Mouse (Mus musculus) neural tube, embryonic 14.5 days (tissue): ENCODE measurements around the gene Acads. TPM values are rescaled to one million over a fixed set of nuclear protein-coding genes. Genes with fewer than 3 reads are reported as not detected.
"Not testable (repeated sequence)": the region's sequence is repeated elsewhere in the genome, so short reads cannot be mapped to it uniquely, and the experiment has no call there.

ENCODE experiments used
- ATAC-seq: fragments of 200-750 bp; cut with Nextera tagmentation; 2 replicates; pipeline ENCODE4 v1.8.0; 2017; ENCODE audit warnings: low read depth, mild to moderate bottlenecking, moderate TSS enrichment, moderate library complexity
- H3K27ac ChIP-seq: fragments of 300-500 bp; sonication (generic); 2 replicates; pipeline ENCODE4 v1.5.1; 2014; ENCODE audit warnings: low read depth, mild to moderate bottlenecking, control low read depth, low read length, moderate library complexity, mixed read lengths
- H3K27me3 ChIP-seq: fragments of 300-500 bp; sonication (generic); 2 replicates; pipeline ENCODE4 v1.6.1; 2014; ENCODE audit warnings: low read length; ENCODE audit not compliant: control insufficient read depth, insufficient read depth
- H3K36me3 ChIP-seq: fragments of 300-500 bp; sonication (generic); 2 replicates; pipeline ENCODE4 v1.6.1; 2014; ENCODE audit warnings: low read length, mixed read lengths; ENCODE audit not compliant: control insufficient read depth, insufficient read depth
- H3K4me1 ChIP-seq: fragments of 300-500 bp; sonication (generic); 2 replicates; pipeline ENCODE4 v1.6.1; 2014; ENCODE audit warnings: low read length; ENCODE audit not compliant: control insufficient read depth, insufficient read depth
- H3K4me2 ChIP-seq: fragments of 300-500 bp; sonication (generic); 2 replicates; pipeline ENCODE4 v1.6.1; 2014; ENCODE audit warnings: mild to moderate bottlenecking, low read depth, low read length, control low read depth
- H3K4me3 ChIP-seq: fragments of 300-500 bp; sonication (generic); 2 replicates; pipeline ENCODE4 v1.5.1; 2014; ENCODE audit warnings: low read depth, low read length, control low read depth, mixed read lengths
- H3K9ac ChIP-seq: fragments of 300-500 bp; sonication (generic); replicated peaks from 2 replicates; pipeline ENCODE4 v1.6.1; 2014; ENCODE audit warnings: low read depth, mild to moderate bottlenecking, control low read depth, low read length, mixed read lengths
- H3K9me3 ChIP-seq: fragments of 300-500 bp; sonication (generic); 2 replicates; pipeline ENCODE4 v1.6.1; 2016; ENCODE audit warnings: low read length; ENCODE audit not compliant: control insufficient read depth
- WGBS: fragments of 180-500 bp; shearing (Covaris S2); extraction: QIAGEN DNeasy Blood & Tissue Kit; methylation state at CpG from one replicate; pipeline ENCODE4 v1.1.7; 2014; 5-methylcytosine and 5-hydroxymethylcytosine counted together
- polyA plus RNA-seq: library from polyadenylated mRNA; unstranded; fragments of >200 nt; fragmentation: Nextera tagmentation; extraction: Ambion mirVana; gene quantifications from 2 replicates; pipeline ENCODE4 v1.2.1, GENCODE M21; 2014

Gene Acads
- polyA plus RNA-seq, 1 experiment from 2014 or later = 11.3 TPM

DNA sequence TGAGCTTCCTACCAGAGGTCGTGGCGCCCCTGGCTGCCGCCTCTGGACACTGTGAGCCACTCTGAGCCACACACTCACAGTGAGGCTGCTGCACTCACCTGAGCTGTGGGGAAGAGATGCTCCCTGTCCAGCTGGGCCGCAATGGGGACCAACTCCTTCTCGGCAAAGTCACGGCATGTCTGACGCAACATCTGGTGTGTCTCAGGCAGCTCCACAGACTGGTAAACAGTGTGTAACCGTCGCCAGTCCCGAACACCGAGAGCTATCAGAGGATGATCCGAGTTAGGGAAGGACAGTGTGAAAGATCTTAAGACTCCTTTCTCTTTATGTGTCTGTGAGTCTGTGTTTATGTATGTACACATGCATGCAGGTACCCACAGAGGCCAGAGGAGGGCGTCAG is 1.7 kb downstream of the Acads start:
- no peak overlapping the region for H3K4me3 ChIP-seq
- H3K4me1 ChIP-seq = 0 out of 2 replicates have a peak, but pooled peaks cover 3% of the 10 kb centered on the region
- no peak overlapping the region for H3K4me2 ChIP-seq
- H3K36me3 ChIP-seq = 0 out of 2 replicates have a peak, but pooled peaks cover 3% of the 10 kb centered on the region
- WGBS = 96% methylated on average over 13 of the region's 13 CpGs
- no peaks in the 10 kb centered on the region for H3K9me3 ChIP-seq
- no peak overlapping the region for H3K9ac ChIP-seq
- no peak overlapping the region for H3K27ac ChIP-seq
- H3K27me3 ChIP-seq = no peaks in the 10 kb centered on the region
- no peak for ATAC-seq

DNA sequence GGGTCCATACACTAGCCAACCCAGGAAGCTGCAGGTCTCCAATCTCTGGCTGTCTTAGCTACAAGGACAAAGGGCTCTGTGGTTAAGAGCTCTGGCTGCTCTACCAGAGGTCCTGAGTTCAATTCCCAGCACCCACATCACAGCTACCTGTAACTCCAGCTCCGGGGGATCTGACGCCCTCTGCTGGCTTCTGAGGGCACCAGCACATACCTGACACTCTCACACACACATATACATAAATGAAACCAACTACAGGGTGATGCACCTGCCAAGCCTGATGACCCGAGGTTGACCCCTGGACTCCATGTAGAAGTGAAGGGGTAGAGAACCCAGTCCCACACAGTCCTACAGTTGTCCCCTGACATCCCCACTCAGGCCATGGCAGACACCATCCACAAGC is 2.7 kb downstream of the Acads start:
- no peak overlapping the region for H3K4me3 ChIP-seq
- H3K4me1 ChIP-seq = 0 out of 2 replicates have a peak, but pooled peaks cover 3% of the 10 kb centered on the region
- H3K4me2 ChIP-seq = no peak overlapping the region
- peaks cover 3% of the 10 kb centered on the region; the same call in 1 of the 2 replicates for H3K36me3 ChIP-seq
- no peaks in the 10 kb centered on the region for H3K27me3 ChIP-seq
- H3K9me3 ChIP-seq = no peaks in the 10 kb centered on the region
- no peak overlapping the region for H3K9ac ChIP-seq
- ATAC-seq = no peak
- H3K27ac ChIP-seq = no peak overlapping the region
- 93% methylated on average over 3 of the region's 3 CpGs for WGBS

DNA sequence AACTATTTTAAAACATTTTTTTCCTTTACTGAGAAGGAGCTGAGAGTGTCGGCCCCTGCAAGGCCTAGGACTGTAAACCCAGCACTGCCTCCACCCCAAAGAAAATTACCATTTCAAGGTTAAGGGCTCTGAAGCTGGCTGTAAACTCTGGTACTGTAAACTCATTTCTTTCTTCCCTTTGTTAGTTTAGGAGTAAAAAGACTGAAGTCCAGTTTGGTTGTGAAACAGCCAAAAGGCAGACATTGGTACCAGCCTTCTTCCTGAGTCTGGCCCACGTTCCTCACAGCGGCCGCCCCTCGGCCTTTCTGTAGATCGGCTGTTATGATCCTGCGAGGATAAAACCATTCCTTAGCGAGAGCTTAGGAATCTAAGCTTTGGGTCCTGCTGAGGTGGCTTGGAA is 4.6 kb downstream of the Acads start:
- no peak overlapping the region for H3K27ac ChIP-seq
- H3K36me3 ChIP-seq = peaks cover 3% of the 10 kb centered on the region; the same call in 1 of the 2 replicates
- no peak overlapping the region for H3K9ac ChIP-seq
- H3K4me1 ChIP-seq = 0 out of 2 replicates have a peak, but pooled peaks cover 3% of the 10 kb centered on the region
- no peaks in the 10 kb centered on the region for H3K9me3 ChIP-seq
- no peaks in the 10 kb centered on the region for H3K27me3 ChIP-seq
- no peak overlapping the region for H3K4me3 ChIP-seq
- no peak for ATAC-seq
- 91% methylated on average over 8 of the region's 8 CpGs for WGBS
- H3K4me2 ChIP-seq = no peak overlapping the region

DNA sequence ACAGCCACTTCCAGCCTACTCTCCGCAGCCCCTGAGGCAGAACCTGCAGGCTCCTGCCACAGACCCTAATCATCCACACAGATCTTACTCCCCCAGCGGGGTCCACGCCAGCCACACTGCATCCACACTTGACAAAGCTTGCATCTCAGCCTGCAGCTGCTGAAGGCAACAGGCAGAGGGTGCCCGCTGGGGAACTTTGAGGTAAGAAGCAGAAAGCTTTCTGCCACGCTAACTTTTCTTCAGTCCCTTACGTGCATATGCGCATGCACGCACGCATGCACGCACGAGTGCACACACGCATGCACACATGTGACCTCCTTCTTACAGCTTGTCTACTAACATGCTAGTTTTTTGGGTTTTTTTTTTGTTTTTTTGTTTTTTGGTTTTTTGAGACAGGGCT is 5.9 kb downstream of the Acads start:
- ATAC-seq = no peak
- Histone ChIP-seq H3K4me3 (no peak overlapping the region), H3K36me3 (peaks cover 3% of the 10 kb centered on the region; the same call in 1 of the 2 replicates), H3K27ac (no peak overlapping the region), H3K9me3 (no peaks in the 10 kb centered on the region), H3K4me2 (no peak overlapping the region), H3K9ac (no peak overlapping the region), H3K4me1 (no peaks in the 10 kb centered on the region), H3K27me3 (no peaks in the 10 kb centered on the region)
- 94% methylated on average over 12 of the region's 12 CpGs for WGBS

DNA sequence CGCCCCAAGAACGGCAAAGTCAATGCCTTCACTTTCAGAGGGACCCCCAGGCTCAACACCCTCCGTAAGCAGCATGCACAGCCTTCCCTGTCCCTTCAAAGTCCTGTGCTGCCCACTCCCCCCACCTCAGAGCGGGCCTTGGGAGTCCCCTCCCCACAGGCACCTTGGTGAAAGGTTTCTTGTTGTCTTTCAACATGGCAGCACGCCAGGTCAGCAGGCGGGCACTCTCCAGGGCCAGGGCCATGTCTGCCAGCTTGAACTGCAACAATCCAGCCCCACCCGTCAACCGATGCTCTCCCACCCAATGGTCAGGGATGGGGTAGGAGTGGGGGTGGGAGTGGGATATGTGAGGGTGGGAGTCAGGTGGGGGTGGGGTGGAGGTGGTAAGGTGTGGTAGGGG is 8.0 kb downstream of the Acads start:
- no peaks in the 10 kb centered on the region for H3K27me3 ChIP-seq
- H3K4me3 ChIP-seq = no peak overlapping the region
- no peak overlapping the region for H3K4me2 ChIP-seq
- no peak for ATAC-seq
- H3K36me3 ChIP-seq = no peaks in the 10 kb centered on the region; the same call in 1 of the 2 replicates
- 82% methylated on average over 8 of the region's 8 CpGs for WGBS
- H3K9ac ChIP-seq = no peak overlapping the region
- no peak overlapping the region for H3K27ac ChIP-seq
- H3K4me1 ChIP-seq = no peaks in the 10 kb centered on the region
- H3K9me3 ChIP-seq = no peaks in the 10 kb centered on the region

DNA sequence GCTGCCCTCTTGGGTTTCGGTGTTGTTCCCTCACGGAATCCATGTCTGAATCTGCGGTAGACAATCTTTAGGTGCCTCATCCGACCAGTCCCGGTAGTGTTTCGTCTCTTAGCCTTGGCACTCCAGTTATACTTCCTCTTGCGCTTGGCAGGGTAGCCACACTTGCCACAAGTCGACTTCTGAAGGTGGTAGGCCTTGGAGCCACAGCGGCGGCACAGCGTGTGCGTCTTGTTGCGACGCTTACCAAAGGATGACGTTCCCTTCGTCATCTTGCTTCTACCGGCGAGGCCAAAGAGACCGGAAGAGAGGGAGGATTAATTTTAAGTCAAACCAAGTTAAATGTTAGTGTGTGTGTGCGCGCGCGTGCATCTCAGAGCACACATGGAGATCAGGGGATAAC is 15.9 kb downstream of the Acads start:
- ATAC-seq = not testable (repeated sequence)

DNA sequence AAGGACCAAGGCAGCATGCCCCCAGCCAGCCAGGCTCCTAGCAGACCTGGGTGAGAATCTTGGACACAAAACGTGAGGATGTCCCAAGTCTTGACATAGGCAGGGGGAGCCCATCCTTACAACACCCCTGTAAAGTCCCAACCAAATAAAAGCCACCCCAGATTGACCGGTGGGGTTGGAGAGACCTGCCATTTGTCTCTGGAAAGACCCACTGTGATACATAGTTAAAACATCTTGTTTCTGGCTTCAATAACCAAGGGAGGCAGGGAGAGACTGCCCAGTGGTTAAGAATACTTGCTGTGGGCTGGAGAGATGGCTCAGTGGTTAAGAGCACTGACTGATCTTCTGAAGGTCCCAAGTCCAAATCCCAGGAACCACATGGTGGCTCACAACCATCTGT is 16.9 kb downstream of the Acads start:
- no peaks in the 10 kb centered on the region for H3K9me3 ChIP-seq
- peaks cover 26% of the 10 kb centered on the region for H3K36me3 ChIP-seq
- no peak overlapping the region for H3K9ac ChIP-seq
- H3K4me1 ChIP-seq = no peaks in the 10 kb centered on the region
- WGBS = 90% methylated on average over 2 of the region's 2 CpGs
- no peaks in the 10 kb centered on the region for H3K27me3 ChIP-seq
- ATAC-seq = no peak
- H3K27ac ChIP-seq = no peak overlapping the region
- no peak overlapping the region for H3K4me2 ChIP-seq
- H3K4me3 ChIP-seq = no peak overlapping the region

More for the DNA sequence above, 15.9 kb downstream of the Acads start:
- peaks cover 16% of the 10 kb centered on the region for H3K36me3 ChIP-seq
- 97% methylated on average over 23 of the region's 23 CpGs for WGBS
- H3K4me1 ChIP-seq, H3K4me3 ChIP-seq, H3K9ac ChIP-seq, H3K27me3 ChIP-seq, H3K4me2 ChIP-seq, H3K27ac ChIP-seq, H3K9me3 ChIP-seq: not testable (repeated sequence)

DNA sequence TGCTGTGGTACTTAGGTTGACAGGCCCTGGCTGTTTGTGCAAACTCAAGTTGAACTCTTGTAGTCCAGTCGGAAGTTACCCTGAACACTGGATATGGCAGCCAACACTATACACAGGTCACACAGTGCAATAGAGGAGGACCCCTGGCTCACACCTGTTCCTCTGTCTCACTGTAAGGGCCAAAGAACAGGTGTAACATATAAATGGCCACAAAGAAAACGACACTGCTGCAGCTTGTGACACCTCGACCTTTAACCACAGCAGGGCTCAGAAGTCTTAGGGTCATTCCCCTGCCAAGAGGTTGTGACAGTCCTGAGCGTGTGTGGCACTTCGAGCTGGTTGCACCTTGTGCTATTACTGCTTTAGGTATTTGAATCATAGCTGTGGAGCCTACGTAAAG is 18.7 kb downstream of the Acads start:
- peaks cover 44% of the 10 kb centered on the region for H3K36me3 ChIP-seq
- no peak overlapping the region for H3K4me2 ChIP-seq
- H3K4me3 ChIP-seq = no peak overlapping the region
- H3K9ac ChIP-seq = no peak overlapping the region
- no peaks in the 10 kb centered on the region for H3K27me3 ChIP-seq
- no peaks in the 10 kb centered on the region for H3K4me1 ChIP-seq
- ATAC-seq = no peak
- H3K27ac ChIP-seq = no peak overlapping the region
- WGBS = 86% methylated on average over 6 of the region's 6 CpGs
- H3K9me3 ChIP-seq = no peaks in the 10 kb centered on the region

DNA sequence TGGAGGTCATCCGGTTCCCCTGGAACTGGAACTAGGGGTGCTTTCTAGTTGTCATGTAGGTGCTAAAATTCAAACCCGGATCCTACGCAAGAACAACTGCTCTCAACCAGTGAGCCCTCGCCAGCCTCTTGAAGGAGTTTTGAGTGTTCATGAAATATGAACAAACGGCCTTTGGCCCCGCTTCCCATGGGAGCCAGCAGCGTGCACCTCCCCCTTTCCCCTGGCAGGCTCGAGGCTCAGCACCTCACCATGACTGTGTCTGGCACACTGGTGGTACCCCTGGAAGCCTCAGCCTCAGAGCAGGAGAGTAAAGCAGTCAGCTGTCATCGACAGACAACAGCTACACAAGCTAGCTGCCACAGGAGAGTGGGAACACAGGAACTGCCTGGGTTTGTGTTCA is 19.2 kb downstream of the Acads start:
- WGBS = 90% methylated on average over 9 of the region's 9 CpGs
- Histone ChIP-seq H3K9me3 (no peaks in the 10 kb centered on the region), H3K4me3 (no peak overlapping the region), H3K36me3 (peaks cover 49% of the 10 kb centered on the region), H3K4me1 (no peaks in the 10 kb centered on the region), H3K27me3 (no peaks in the 10 kb centered on the region), H3K9ac (no peak overlapping the region), H3K27ac (no peak overlapping the region), H3K4me2 (no peak overlapping the region)
- ATAC-seq = no peak
